Mouse (Mus musculus) limb, embryonic 13.5 days (tissue): ENCODE measurements around the gene Gins1. TPM values are rescaled to one million over a fixed set of nuclear protein-coding genes. Genes with fewer than 3 reads are reported as not detected.

Source experiments
- ATAC-seq: fragments of 200-750 bp; cut with Nextera tagmentation; 2 replicates; pipeline ENCODE4 v1.8.0; 2017; ENCODE audit warnings: low read depth, moderate number of reproducible peaks, moderate TSS enrichment; ENCODE audit not compliant: low FRiP score
- H3K27ac ChIP-seq: fragments of 300-500 bp; sonication (generic); 2 replicates; pipeline ENCODE4 v1.5.1; 2015; ENCODE audit warnings: inconsistent platforms, mild to moderate bottlenecking, moderate library complexity
- H3K27me3 ChIP-seq: fragments of 300-500 bp; sonication (generic); 2 replicates; pipeline ENCODE4 v1.6.1; 2015; ENCODE audit warnings: mild to moderate bottlenecking, inconsistent platforms
- H3K36me3 ChIP-seq: fragments of 300-500 bp; sonication (generic); 2 replicates; pipeline ENCODE4 v1.6.1; 2015; ENCODE audit warnings: inconsistent platforms, mild to moderate bottlenecking, moderate library complexity
- H3K4me1 ChIP-seq: fragments of 300-500 bp; sonication (generic); 2 replicates; pipeline ENCODE4 v1.6.1; 2015; ENCODE audit warnings: inconsistent platforms
- H3K4me2 ChIP-seq: fragments of 300-500 bp; sonication (generic); replicated peaks from 2 replicates; pipeline ENCODE4 v1.6.1; 2015; ENCODE audit warnings: inconsistent platforms, mild to moderate bottlenecking, moderate library complexity
- H3K4me3 ChIP-seq: fragments of 300-500 bp; sonication (generic); 2 replicates; pipeline ENCODE4 v1.5.1; 2015; ENCODE audit warnings: moderate library complexity, mild to moderate bottlenecking, inconsistent platforms
- H3K9ac ChIP-seq: fragments of 300-500 bp; sonication (generic); 2 replicates; pipeline ENCODE4 v1.6.1; 2015; ENCODE audit warnings: mild to moderate bottlenecking, inconsistent platforms
- H3K9me3 ChIP-seq: fragments of 300-500 bp; sonication (generic); 2 replicates; pipeline ENCODE4 v1.6.1; 2016; ENCODE audit warnings: inconsistent platforms
- WGBS: fragments of 180-500 bp; shearing (Covaris S2); methylation state at CpG from one replicate; pipeline ENCODE4 v1.1.7; 2015; 5-methylcytosine and 5-hydroxymethylcytosine counted together
- polyA plus RNA-seq: library from polyadenylated mRNA; unstranded; fragments of >200 nt; fragmentation: Nextera tagmentation; extraction: Ambion mirVana; gene quantifications from 2 replicates; pipeline ENCODE4 v1.2.1, GENCODE M21; 2015

The Gins1 gene
- polyA plus RNA-seq, 1 experiment from 2014 or later, result 49.7 TPM

GRCm38 (mm10) chr2:150915786-150916185 lies 10.6 kb downstream of the Gins1 start:
- no peak overlapping the region for H3K4me2 ChIP-seq
- H3K9me3 ChIP-seq, result no peaks in the 10 kb centered on the region
- no peak for ATAC-seq
- peaks cover 31% of the 10 kb centered on the region for H3K36me3 ChIP-seq
- WGBS, result 94% methylated on average over 5 of the region's 5 CpGs
- H3K4me3 ChIP-seq, result no peak overlapping the region
- H3K27me3 ChIP-seq, result no peaks in the 10 kb centered on the region
- H3K9ac ChIP-seq, result no peak overlapping the region
- H3K4me1 ChIP-seq, result no peaks in the 10 kb centered on the region
- H3K27ac ChIP-seq, result no peak overlapping the region

DNA sequence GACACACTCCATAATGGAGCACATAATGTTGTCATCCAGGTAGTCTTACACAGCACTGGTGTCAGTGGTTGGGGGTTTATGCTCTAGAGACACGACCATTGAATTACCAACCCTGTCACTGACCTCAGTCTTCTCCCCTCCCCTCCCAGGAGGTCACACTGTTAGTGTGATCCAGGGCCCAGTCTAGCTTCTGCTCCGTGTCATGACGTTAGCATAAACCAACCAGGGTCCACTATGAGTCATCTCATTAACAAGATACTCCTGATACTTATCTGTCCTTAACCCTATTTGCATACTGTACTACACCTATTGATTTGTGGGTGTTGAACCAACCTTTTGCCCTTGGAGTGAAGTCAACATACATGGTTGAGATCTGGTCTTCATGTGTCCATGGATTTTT lies 13.5 kb downstream of the Gins1 start:
- no peak for ATAC-seq
- no peak overlapping the region for H3K27ac ChIP-seq
- peaks cover 44% of the 10 kb centered on the region for H3K36me3 ChIP-seq
- H3K9ac ChIP-seq, result no peak overlapping the region
- no peak overlapping the region for H3K4me2 ChIP-seq
- 96% methylated on average over 3 of the region's 3 CpGs for WGBS
- no peaks in the 10 kb centered on the region for H3K27me3 ChIP-seq
- H3K9me3 ChIP-seq, result no peaks in the 10 kb centered on the region
- H3K4me1 ChIP-seq, result no peaks in the 10 kb centered on the region
- no peak overlapping the region for H3K4me3 ChIP-seq

DNA sequence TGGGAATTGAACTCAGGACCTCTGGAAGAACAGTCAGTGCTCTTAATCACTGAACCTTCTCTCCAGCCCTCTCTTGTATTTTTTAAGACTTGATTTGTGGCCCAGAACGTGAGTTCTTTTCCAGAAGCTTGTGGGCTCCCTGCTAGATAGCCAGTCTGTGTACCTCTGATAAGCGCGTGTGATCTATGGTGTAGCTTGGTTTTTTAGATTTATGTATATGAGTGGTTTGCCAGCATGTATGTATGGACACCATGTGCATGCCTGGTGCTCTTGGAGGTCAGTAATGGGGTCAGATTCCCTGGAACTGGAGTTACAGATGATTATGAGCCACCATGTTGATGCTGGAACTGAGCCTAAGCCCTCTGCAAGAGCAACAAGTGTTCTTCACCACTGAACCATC lies 15.3 kb downstream of the Gins1 start:
- Histone ChIP-seq H3K27me3 (no peaks in the 10 kb centered on the region), H3K9me3 (no peaks in the 10 kb centered on the region), H3K4me1 (no peaks in the 10 kb centered on the region), H3K27ac (no peak overlapping the region), H3K36me3 (peaks cover 50% of the 10 kb centered on the region), H3K9ac (no peak overlapping the region), H3K4me3 (no peak overlapping the region), H3K4me2 (no peak overlapping the region)
- 88% methylated on average over 3 of the region's 3 CpGs for WGBS
- ATAC-seq, result no peak

DNA sequence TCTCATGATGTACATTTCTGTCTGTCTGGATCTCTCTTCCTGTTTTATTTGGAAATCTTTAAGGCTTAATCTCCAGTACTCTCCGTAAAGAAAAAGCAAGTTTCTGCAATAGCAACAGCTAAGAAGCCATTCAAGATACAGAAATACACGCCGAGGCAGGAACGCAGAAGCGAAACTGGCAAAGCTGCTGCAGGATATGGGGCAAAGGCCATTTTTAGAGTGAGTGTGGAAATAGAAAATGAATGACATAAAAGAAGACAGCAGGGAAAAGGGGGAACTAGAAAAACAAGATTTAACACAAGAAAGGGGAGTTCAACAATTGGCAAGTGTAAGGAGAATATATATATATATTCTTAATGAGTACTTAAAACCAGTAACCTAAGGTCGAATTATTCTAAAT lies 16.5 kb downstream of the Gins1 start:
- Histone ChIP-seq H3K4me2 (no peak overlapping the region), H3K36me3 (peaks cover 52% of the 10 kb centered on the region), H3K9ac (no peak overlapping the region), H3K9me3 (no peaks in the 10 kb centered on the region), H3K27me3 (no peaks in the 10 kb centered on the region), H3K4me3 (no peak overlapping the region), H3K27ac (no peak overlapping the region), H3K4me1 (no peaks in the 10 kb centered on the region)
- no peak for ATAC-seq
- 94% methylated on average over 6 of the region's 6 CpGs for WGBS

GRCm38 (mm10) chr2:150922165-150922564 lies 17.0 kb downstream of the Gins1 start:
- H3K4me3 ChIP-seq, result no peak overlapping the region
- no peak for ATAC-seq
- H3K4me1 ChIP-seq, result no peaks in the 10 kb centered on the region
- H3K36me3 ChIP-seq, result peaks cover 52% of the 10 kb centered on the region
- H3K4me2 ChIP-seq, result no peak overlapping the region
- 93% methylated on average over 4 of the region's 4 CpGs for WGBS
- no peaks in the 10 kb centered on the region for H3K9me3 ChIP-seq
- H3K27ac ChIP-seq, result no peak overlapping the region
- H3K27me3 ChIP-seq, result no peaks in the 10 kb centered on the region
- no peak overlapping the region for H3K9ac ChIP-seq

- Histone ChIP-seq H3K4me1 (no peaks in the 10 kb centered on the region), H3K4me2 (no peak overlapping the region), H3K36me3 (peaks cover 56% of the 10 kb centered on the region), H3K9ac (no peak overlapping the region), H3K4me3 (no peak overlapping the region), H3K27ac (no peak overlapping the region), H3K27me3 (no peaks in the 10 kb centered on the region), H3K9me3 (no peaks in the 10 kb centered on the region)
- ATAC-seq, result no peak
- WGBS, result 91% methylated on average over 3 of the region's 3 CpGs
Observed at GRCm38 (mm10) chr2:150923026-150923425, 17.8 kb downstream of the Gins1 start.

DNA sequence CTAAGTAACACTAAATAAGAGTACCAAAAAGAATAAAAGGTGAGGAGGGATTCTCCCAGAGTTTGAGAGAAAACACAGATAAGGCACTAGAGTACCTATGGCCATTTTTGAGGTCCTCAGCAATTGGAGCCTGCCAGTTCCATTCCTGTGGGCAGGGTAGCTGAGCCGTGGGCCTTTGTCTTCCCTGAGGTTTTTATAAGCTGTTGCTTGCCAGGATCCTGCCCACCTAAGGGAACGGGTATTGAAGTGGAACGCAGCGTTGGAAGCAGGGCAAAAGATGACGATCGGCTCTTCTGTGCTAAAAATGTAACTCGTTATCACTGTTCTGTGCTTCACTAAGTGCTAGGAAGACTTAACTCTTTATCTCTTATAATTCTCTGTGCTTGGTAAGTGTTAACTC lies 18.3 kb downstream of the Gins1 start:
- Histone ChIP-seq H3K4me3 (no peak overlapping the region), H3K9me3 (no peaks in the 10 kb centered on the region), H3K4me1 (no peaks in the 10 kb centered on the region), H3K27ac (no peak overlapping the region), H3K4me2 (no peak overlapping the region), H3K36me3 (peaks cover 54% of the 10 kb centered on the region), H3K27me3 (no peaks in the 10 kb centered on the region), H3K9ac (no peak overlapping the region)
- WGBS, result 85% methylated on average over 7 of the region's 7 CpGs
- no peak for ATAC-seq

- no peaks in the 10 kb centered on the region for H3K9me3 ChIP-seq
- 93% methylated on average over 11 of the region's 11 CpGs for WGBS
- no peaks in the 10 kb centered on the region for H3K27me3 ChIP-seq
- H3K4me1 ChIP-seq, result no peaks in the 10 kb centered on the region
- H3K9ac ChIP-seq, result no peak overlapping the region
- peaks cover 72% of the 10 kb centered on the region for H3K36me3 ChIP-seq
- no peak overlapping the region for H3K4me3 ChIP-seq
- no peak overlapping the region for H3K27ac ChIP-seq
- no peak for ATAC-seq
- no peak overlapping the region for H3K4me2 ChIP-seq
Observed at GRCm38 (mm10) chr2:150927038-150927720, 22.0 kb downstream of the Gins1 start.

GRCm38 (mm10) chr2:150929156-150929555 lies 24.0 kb downstream of the Gins1 start:
- Histone ChIP-seq H3K27me3 (no peaks in the 10 kb centered on the region), H3K36me3 (peaks cover 70% of the 10 kb centered on the region), H3K27ac (no peak overlapping the region), H3K9me3 (no peaks in the 10 kb centered on the region), H3K9ac (no peak overlapping the region), H3K4me3 (no peak overlapping the region), H3K4me2 (no peak overlapping the region), H3K4me1 (no peaks in the 10 kb centered on the region)
- no peak for ATAC-seq
- WGBS, result 77% methylated on average over 6 of the region's 6 CpGs

GRCm38 (mm10) chr2:150930806-150931205 lies 25.6 kb downstream of the Gins1 start:
- Histone ChIP-seq H3K9me3 (no peaks in the 10 kb centered on the region), H3K27ac (no peak overlapping the region), H3K27me3 (no peaks in the 10 kb centered on the region), H3K4me2 (no peak overlapping the region), H3K4me3 (no peak overlapping the region), H3K4me1 (no peaks in the 10 kb centered on the region), H3K36me3 (peaks cover 71% of the 10 kb centered on the region), H3K9ac (no peak overlapping the region)
- no peak for ATAC-seq
- 75% methylated on average over 3 of the region's 3 CpGs for WGBS

GRCm38 (mm10) chr2:150933482-150933881 lies 28.3 kb downstream of the Gins1 start:
- WGBS, result 87% methylated on average over 19 of the region's 19 CpGs
- no peak overlapping the region for H3K4me2 ChIP-seq
- no peaks in the 10 kb centered on the region for H3K27me3 ChIP-seq
- no peaks in the 10 kb centered on the region for H3K4me1 ChIP-seq
- no peak for ATAC-seq
- no peak overlapping the region for H3K9ac ChIP-seq
- no peak overlapping the region for H3K4me3 ChIP-seq
- H3K27ac ChIP-seq, result no peak overlapping the region
- no peaks in the 10 kb centered on the region for H3K9me3 ChIP-seq
- peaks cover 72% of the 10 kb centered on the region for H3K36me3 ChIP-seq

DNA sequence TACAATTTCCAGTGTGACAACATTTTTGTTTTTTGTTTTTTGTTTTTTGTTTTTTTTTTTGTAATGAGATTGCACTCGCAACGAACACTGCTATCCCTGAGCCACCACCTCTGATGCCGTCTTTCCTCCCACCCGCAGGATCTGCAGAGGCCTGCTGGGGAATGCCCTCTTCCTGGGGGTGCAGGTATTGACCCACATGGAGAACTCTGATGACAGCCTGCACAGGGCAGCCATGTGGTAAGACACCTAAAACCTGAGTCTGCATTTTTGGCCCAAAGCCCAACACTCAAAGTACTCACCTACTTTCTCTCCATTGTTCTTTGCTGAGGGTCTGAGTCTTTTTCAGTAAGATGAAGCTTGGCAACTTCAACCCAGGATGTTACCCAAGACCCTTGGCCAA lies 29.5 kb downstream of the Gins1 start:
- no peaks in the 10 kb centered on the region for H3K9me3 ChIP-seq
- no peak overlapping the region for H3K9ac ChIP-seq
- no peak for ATAC-seq
- H3K27ac ChIP-seq, result no peak overlapping the region
- H3K4me1 ChIP-seq, result no peaks in the 10 kb centered on the region
- H3K36me3 ChIP-seq, result peaks cover 68% of the 10 kb centered on the region
- no peaks in the 10 kb centered on the region for H3K27me3 ChIP-seq
- no peak overlapping the region for H3K4me3 ChIP-seq
- WGBS, result 93% methylated on average over 4 of the region's 4 CpGs
- no peak overlapping the region for H3K4me2 ChIP-seq

GRCm38 (mm10) chr2:150944017-150944416 lies 38.8 kb downstream of the Gins1 start:
- ATAC-seq, result no peak
- WGBS, result 93% methylated on average over 5 of the region's 5 CpGs
- Histone ChIP-seq H3K4me3 (no peak overlapping the region), H3K4me1 (no peaks in the 10 kb centered on the region), H3K4me2 (no peak overlapping the region), H3K9ac (no peak overlapping the region), H3K27me3 (no peaks in the 10 kb centered on the region), H3K36me3 (peaks cover 18% of the 10 kb centered on the region), H3K9me3 (no peaks in the 10 kb centered on the region), H3K27ac (no peak overlapping the region)
